Mouse (Mus musculus): ENCODE measurements at regions not wholly inside any gene's neighbourhood (a gene's known extent, or its start where the extent isn't known, plus 50 kb on each side); places are given as distances from the start of the nearest gene placed in this dataset.

DNA sequence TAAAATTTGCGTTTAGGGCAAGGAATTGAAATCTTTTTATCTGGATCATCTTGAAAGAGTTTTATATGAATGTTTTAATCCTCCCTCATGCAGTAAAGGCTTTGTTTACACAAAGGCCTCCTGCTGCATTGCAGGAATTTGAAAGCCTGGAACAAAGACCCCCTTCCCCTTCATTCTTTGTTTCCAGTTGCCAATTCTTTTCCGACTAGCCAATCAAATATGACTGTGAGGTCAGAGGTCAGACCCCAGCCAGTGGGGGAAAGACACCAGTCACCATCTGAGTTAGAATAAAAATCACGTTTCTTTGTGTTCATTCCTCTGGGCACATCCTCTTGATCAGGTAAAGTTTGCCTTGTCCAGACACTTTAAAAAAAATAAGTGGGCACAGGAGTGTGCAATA, 124.4 kb downstream of the CK137956 start:
- no peak for TF ChIP-seq CTCF (IDR thresholded peaks at IDR 0.05; ENCODE audit: borderline replicate concordance, extremely low read depth, insufficient read depth, insufficient read length)
- TF ChIP-seq POLR2A (IDR thresholded peaks at IDR 0.05; ENCODE audit: borderline replicate concordance, extremely low read depth, insufficient read depth, insufficient read length, poor library complexity, severe bottlenecking): no peak
